Mouse (Mus musculus): ENCODE measurements around the gene Psmd3. TPM values are rescaled to one million over a fixed set of nuclear protein-coding genes. Genes with fewer than 3 reads are reported as not detected.

The Psmd3 gene
- polyA plus RNA-seq, 1 experiment from 2014 or later, result 149 TPM

GRCm38 (mm10) chr11:98717904-98718303 lies 35.5 kb downstream of the Psmd3 start:
- no peak overlapping the region for H3K27ac ChIP-seq (ENCODE audit: low read depth)
- H3K4me1 ChIP-seq (replicated peaks; ENCODE audit: control insufficient read depth, insufficient read depth, low read length), result no peaks in the 10 kb centered on the region; the same call in 1 of the 2 replicates
- DNase-seq (ENCODE audit: low spot score) (peak; percentile 78), ATAC-seq (replicated peaks; ENCODE audit: low FRiP score, low TSS enrichment, low read depth) (no peak)
- WGBS, result 20% methylated on average over 13 of the region's 13 CpGs
- no peaks in the 10 kb centered on the region for H3K9me3 ChIP-seq (ENCODE audit: control insufficient read depth, low read length)
- no peak overlapping the region for H3K9ac ChIP-seq (ENCODE audit: low read length)
- no peak overlapping the region for H3K4me3 ChIP-seq (ENCODE audit: low read depth, low read length)
- peaks cover 53% of the 10 kb centered on the region for H3K36me3 ChIP-seq (ENCODE audit: control insufficient read depth, insufficient read depth, low read length)
- H3K27me3 ChIP-seq (replicated peaks; ENCODE audit: control insufficient read depth, insufficient read depth, low read length), result no peaks in the 10 kb centered on the region
- no peak overlapping the region for H3K4me2 ChIP-seq (ENCODE audit: low read length)

GRCm38 (mm10) chr11:98720756-98721155 lies 38.4 kb downstream of the Psmd3 start:
- no peak for DNase-seq (ENCODE audit: low spot score)
- no peaks in the 10 kb centered on the region for H3K27me3 ChIP-seq (replicated peaks; ENCODE audit: control insufficient read depth, insufficient read depth, low read length)
- H3K4me3 ChIP-seq (ENCODE audit: low read depth, low read length), result no peak overlapping the region
- H3K4me1 ChIP-seq (replicated peaks; ENCODE audit: control insufficient read depth, insufficient read depth, low read length), result no peaks in the 10 kb centered on the region; the same call in 1 of the 2 replicates
- WGBS, result 83% methylated on average over 2 of the region's 2 CpGs
- H3K4me2 ChIP-seq (ENCODE audit: low read length), result no peak overlapping the region
- no peak overlapping the region for H3K9ac ChIP-seq (ENCODE audit: low read length)
- no peak overlapping the region for H3K27ac ChIP-seq (ENCODE audit: low read depth)
- peaks cover 25% of the 10 kb centered on the region for H3K36me3 ChIP-seq (ENCODE audit: control insufficient read depth, insufficient read depth, low read length)
- ATAC-seq (replicated peaks; ENCODE audit: low FRiP score, low TSS enrichment, low read depth), result no peak
- H3K9me3 ChIP-seq (ENCODE audit: control insufficient read depth, low read length), result no peaks in the 10 kb centered on the region

- Histone ChIP-seq H3K4me2 (ENCODE audit: low read length) (no peak overlapping the region), H3K9me3 (ENCODE audit: control insufficient read depth, low read length) (no peaks in the 10 kb centered on the region), H3K4me1 (replicated peaks; ENCODE audit: control insufficient read depth, insufficient read depth, low read length) (no peaks in the 10 kb centered on the region; the same call in 1 of the 2 replicates), H3K27me3 (replicated peaks; ENCODE audit: control insufficient read depth, insufficient read depth, low read length) (no peaks in the 10 kb centered on the region), H3K27ac (ENCODE audit: low read depth) (peak overlapping the region; percentile 25; the same call in 1 of the 2 replicates), H3K4me3 (ENCODE audit: low read depth, low read length) (no peak overlapping the region), H3K36me3 (ENCODE audit: control insufficient read depth, insufficient read depth, low read length) (peaks cover 22% of the 10 kb centered on the region), H3K9ac (ENCODE audit: low read length) (no peak overlapping the region)
- 50% methylated on average over 24 of the region's 24 CpGs for WGBS
- no peak for DNase-seq (ENCODE audit: low spot score)
- ATAC-seq (replicated peaks; ENCODE audit: low FRiP score, low TSS enrichment, low read depth), result no peak
Observed at GRCm38 (mm10) chr11:98721458-98722226, 39.3 kb downstream of the Psmd3 start.

GRCm38 (mm10) chr11:98723098-98723497 lies 40.7 kb downstream of the Psmd3 start:
- Histone ChIP-seq H3K36me3 (ENCODE audit: control insufficient read depth, insufficient read depth, low read length) (peaks cover 24% of the 10 kb centered on the region), H3K27ac (ENCODE audit: low read depth) (no peak overlapping the region), H3K9me3 (ENCODE audit: control insufficient read depth, low read length) (no peaks in the 10 kb centered on the region), H3K4me1 (replicated peaks; ENCODE audit: control insufficient read depth, insufficient read depth, low read length) (no peaks in the 10 kb centered on the region; the same call in 1 of the 2 replicates), H3K4me3 (ENCODE audit: low read depth, low read length) (no peak overlapping the region), H3K27me3 (replicated peaks; ENCODE audit: control insufficient read depth, insufficient read depth, low read length) (no peaks in the 10 kb centered on the region), H3K9ac (ENCODE audit: low read length) (no peak overlapping the region), H3K4me2 (ENCODE audit: low read length) (no peak overlapping the region)
- ATAC-seq (replicated peaks; ENCODE audit: low FRiP score, low TSS enrichment, low read depth) (no peak), DNase-seq (ENCODE audit: low spot score) (no peak)
- WGBS, result 69% methylated on average over 7 of the region's 7 CpGs

- Histone ChIP-seq H3K9ac (ENCODE audit: low read length) (no peak overlapping the region), H3K4me2 (ENCODE audit: low read length) (no peak overlapping the region), H3K9me3 (ENCODE audit: control insufficient read depth, low read length) (no peaks in the 10 kb centered on the region), H3K27me3 (replicated peaks; ENCODE audit: control insufficient read depth, insufficient read depth, low read length) (no peaks in the 10 kb centered on the region), H3K27ac (ENCODE audit: low read depth) (no peak overlapping the region), H3K4me3 (ENCODE audit: low read depth, low read length) (no peak overlapping the region), H3K36me3 (ENCODE audit: control insufficient read depth, insufficient read depth, low read length) (peaks cover 14% of the 10 kb centered on the region), H3K4me1 (replicated peaks; ENCODE audit: control insufficient read depth, insufficient read depth, low read length) (peaks cover 5% of the 10 kb centered on the region; the same call in 1 of the 2 replicates)
- WGBS, result 95% methylated on average over 15 of the region's 15 CpGs
- ATAC-seq (replicated peaks; ENCODE audit: low FRiP score, low TSS enrichment, low read depth), result no peak
- no peak for DNase-seq (ENCODE audit: low spot score)
Observed at GRCm38 (mm10) chr11:98725926-98726506, 43.7 kb downstream of the Psmd3 start.

- H3K4me3 ChIP-seq (ENCODE audit: low read depth, low read length), result peak within 1 kb of the TSS; percentile 51
- ATAC-seq (replicated peaks; ENCODE audit: low FRiP score, low TSS enrichment, low read depth) (peak; percentile 88), DNase-seq (ENCODE audit: low spot score) (peak; percentile 85)
- 0 out of 2 replicates have a peak, but pooled peaks cover 2% of the 10 kb centered on the region for H3K9me3 ChIP-seq (ENCODE audit: control insufficient read depth, low read length)
- no peak within 1 kb of the TSS for H3K27ac ChIP-seq (ENCODE audit: low read depth)
- peak within 1 kb of the TSS; percentile 63 for H3K9ac ChIP-seq (ENCODE audit: low read length)
- peaks cover 12% of the 10 kb centered on the region for H3K36me3 ChIP-seq (ENCODE audit: control insufficient read depth, insufficient read depth, low read length)
- H3K4me2 ChIP-seq (ENCODE audit: low read length), result peak within 1 kb of the TSS; percentile 90
- 0% methylated on average over 16 of the region's 16 CpGs for WGBS
- H3K4me1 ChIP-seq (replicated peaks; ENCODE audit: control insufficient read depth, insufficient read depth, low read length), result peaks cover 5% of the 10 kb centered on the region; the same call in 1 of the 2 replicates
- no peaks in the 10 kb centered on the region for H3K27me3 ChIP-seq (replicated peaks; ENCODE audit: control insufficient read depth, insufficient read depth, low read length)
Observed at GRCm38 (mm10) chr11:98729119-98729588, 46.8 kb downstream of the Psmd3 start, which contains the start of gene Med24. Med24 (minus strand) TSS chr11:98729435.

GRCm38 (mm10) chr11:98730727-98731126 lies 48.4 kb downstream of the Psmd3 start:
- no peaks in the 10 kb centered on the region for H3K27me3 ChIP-seq (replicated peaks; ENCODE audit: control insufficient read depth, insufficient read depth, low read length)
- WGBS, result 66% methylated on average over 4 of the region's 4 CpGs
- H3K4me2 ChIP-seq (ENCODE audit: low read length), result no peak overlapping the region
- H3K9me3 ChIP-seq (ENCODE audit: control insufficient read depth, low read length), result 0 out of 2 replicates have a peak, but pooled peaks cover 3% of the 10 kb centered on the region
- ATAC-seq (replicated peaks; ENCODE audit: low FRiP score, low TSS enrichment, low read depth), result no peak
- DNase-seq (ENCODE audit: low spot score), result no peak
- peaks cover 12% of the 10 kb centered on the region for H3K36me3 ChIP-seq (ENCODE audit: control insufficient read depth, insufficient read depth, low read length)
- H3K27ac ChIP-seq (ENCODE audit: low read depth), result no peak overlapping the region
- H3K4me3 ChIP-seq (ENCODE audit: low read depth, low read length), result no peak overlapping the region
- peaks cover 5% of the 10 kb centered on the region; the same call in 1 of the 2 replicates for H3K4me1 ChIP-seq (replicated peaks; ENCODE audit: control insufficient read depth, insufficient read depth, low read length)
- H3K9ac ChIP-seq (ENCODE audit: low read length), result no peak overlapping the region

- H3K4me1 ChIP-seq (replicated peaks; ENCODE audit: control insufficient read depth, insufficient read depth, low read length), result peaks cover 5% of the 10 kb centered on the region; the same call in 1 of the 2 replicates
- H3K4me3 ChIP-seq (ENCODE audit: low read depth, low read length), result no peak overlapping the region
- no peak for DNase-seq (ENCODE audit: low spot score)
- H3K27ac ChIP-seq (ENCODE audit: low read depth), result no peak overlapping the region
- no peak overlapping the region for H3K9ac ChIP-seq (ENCODE audit: low read length)
- no peak for ATAC-seq (replicated peaks; ENCODE audit: low FRiP score, low TSS enrichment, low read depth)
- H3K9me3 ChIP-seq (ENCODE audit: control insufficient read depth, low read length), result 0 out of 2 replicates have a peak, but pooled peaks cover 3% of the 10 kb centered on the region
- peaks cover 8% of the 10 kb centered on the region for H3K36me3 ChIP-seq (ENCODE audit: control insufficient read depth, insufficient read depth, low read length)
- H3K27me3 ChIP-seq (replicated peaks; ENCODE audit: control insufficient read depth, insufficient read depth, low read length), result no peaks in the 10 kb centered on the region
- no peak overlapping the region for H3K4me2 ChIP-seq (ENCODE audit: low read length)
- 54% methylated on average over 5 of the region's 5 CpGs for WGBS
Observed at GRCm38 (mm10) chr11:98731134-98731533, 48.8 kb downstream of the Psmd3 start.

Data from intestine, embryonic 14.5 days (tissue).